Comparison of ENCODE assay signal across 8 mouse cellular contexts in the genomic region with DNA sequence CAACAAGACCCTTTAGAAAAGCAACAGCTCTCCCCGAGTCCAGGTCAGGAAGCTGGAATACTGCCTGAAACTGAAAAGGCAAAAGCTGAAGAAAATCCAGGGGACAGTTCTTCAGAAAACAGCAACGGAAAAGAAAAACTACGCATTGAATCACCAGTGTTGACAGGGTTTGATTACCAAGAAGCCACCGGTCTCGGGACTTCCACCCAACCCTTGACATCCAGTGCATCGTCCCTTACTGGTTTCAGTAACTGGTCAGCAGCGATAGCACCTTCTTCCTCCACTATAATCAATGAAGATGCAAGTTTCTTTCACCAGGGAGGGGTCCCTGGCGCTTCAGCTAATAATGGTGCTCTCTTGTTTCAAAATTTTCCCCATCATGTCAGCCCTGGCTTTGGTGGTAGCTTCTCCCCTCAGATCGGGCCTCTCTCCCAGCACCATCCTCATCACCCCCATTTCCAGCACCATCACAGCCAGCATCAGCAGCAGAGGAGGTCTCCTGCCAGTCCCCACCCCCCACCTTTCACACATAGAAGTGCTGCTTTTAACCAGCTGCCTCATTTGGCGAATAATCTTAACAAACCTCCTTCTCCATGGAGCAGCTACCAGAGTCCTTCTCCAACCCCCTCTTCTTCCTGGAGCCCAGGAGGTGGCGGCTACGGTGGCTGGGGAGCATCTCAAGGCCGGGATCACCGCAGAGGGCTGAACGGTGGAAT. TPM values are rescaled to one million over a fixed set of nuclear protein-coding genes. Genes with fewer than 3 reads are reported as not detected.
DNase-seq lines count a peak whose midpoint lies in the region; ATAC-seq lines count a peak whose summit lies in the region.

No protein-coding gene starts in this region.

- ATAC-seq in lung, embryonic 15.5 days (ENCODE audit: borderline replicate concordance, extremely low read depth, low FRiP score, low TSS enrichment) = no peak
- ATAC-seq in intestine, embryonic 16.5 days = no peak
- ATAC-seq in limb, embryonic 12.5 days (ENCODE audit: insufficient number of reproducible peaks, insufficient read depth, low FRiP score, low TSS enrichment, low read depth) = no peak
- ATAC-seq in neural tube, embryonic 13.5 days (ENCODE audit: low read depth) = no peak
- no peak for ATAC-seq in CD4-positive, CD25-positive, alpha-beta regulatory T cell, adult 4 months

- peak overlapping the region; percentile 51 for H3K4me2 ChIP-seq in lung, embryonic 15.5 days
- peak overlapping the region; percentile 69 for H3K4me2 ChIP-seq in intestine, embryonic 16.5 days (ENCODE audit: low read depth, low read length)
- peak overlapping the region; percentile 51 for H3K4me2 ChIP-seq in limb, embryonic 12.5 days
- peak overlapping the region; percentile 95 for H3K4me2 ChIP-seq in neural tube, embryonic 13.5 days

- H3K4me3 ChIP-seq in lung, embryonic 15.5 days = peak overlapping the region; percentile 28
- peak overlapping the region; percentile 45 for H3K4me3 ChIP-seq in intestine, embryonic 16.5 days (ENCODE audit: low read length)
- H3K4me3 ChIP-seq in limb, embryonic 12.5 days (replicated peaks) = peak overlapping the region; percentile 28
- H3K4me3 ChIP-seq in neural tube, embryonic 13.5 days = peak overlapping the region; percentile 96

- H3K27me3 ChIP-seq in lung, embryonic 15.5 days = no peaks in the 10 kb centered on the region
- no peaks in the 10 kb centered on the region for H3K27me3 ChIP-seq in intestine, embryonic 16.5 days (replicated peaks; ENCODE audit: control insufficient read depth, insufficient read depth, low read length)
- H3K27me3 ChIP-seq in limb, embryonic 12.5 days = no peaks in the 10 kb centered on the region
- no peaks in the 10 kb centered on the region for H3K27me3 ChIP-seq in neural tube, embryonic 13.5 days

- no peak overlapping the region for H3K27ac ChIP-seq in lung, embryonic 15.5 days
- no peak overlapping the region for H3K27ac ChIP-seq in intestine, embryonic 16.5 days (ENCODE audit: low read length)
- H3K27ac ChIP-seq in limb, embryonic 12.5 days = peak overlapping the region; percentile 50; the same call in 1 of the 2 replicates
- peak overlapping the region; percentile 61; the same call in 1 of the 2 replicates for H3K27ac ChIP-seq in neural tube, embryonic 13.5 days (replicated peaks)

- H3K9ac ChIP-seq in lung, embryonic 15.5 days = 0 out of 2 replicates have a peak overlapping the region, but pooled peaks have one; percentile 12
- H3K9ac ChIP-seq in intestine, embryonic 16.5 days (ENCODE audit: low read depth, low read length) = peak overlapping the region; percentile 45
- peak overlapping the region; percentile 48; the same call in 1 of the 2 replicates for H3K9ac ChIP-seq in limb, embryonic 12.5 days (replicated peaks)
- H3K9ac ChIP-seq in neural tube, embryonic 13.5 days = peak overlapping the region; percentile 79

- no peak for DNase-seq in lung, postnatal 25 days (ENCODE audit: low spot score)
- peak; percentile 47 to 55 for DNase-seq in cerebellum, adult 18-20 months
- peak; percentile 29 to 66 for DNase-seq in frontal cortex, adult 2 months (ENCODE audit: extremely low spot score in 1 of 2, low spot score in 1 of 2)

- no peaks in the 10 kb centered on the region for H3K36me3 ChIP-seq in lung, embryonic 15.5 days
- no peaks in the 10 kb centered on the region for H3K36me3 ChIP-seq in intestine, embryonic 16.5 days (ENCODE audit: control insufficient read depth, insufficient read depth, low read length)
- no peaks in the 10 kb centered on the region for H3K36me3 ChIP-seq in limb, embryonic 12.5 days
- H3K36me3 ChIP-seq in neural tube, embryonic 13.5 days = no peaks in the 10 kb centered on the region

- peaks cover 31% of the 10 kb centered on the region for H3K4me1 ChIP-seq in lung, embryonic 15.5 days
- peaks cover 9% of the 10 kb centered on the region; the same call in 1 of the 2 replicates for H3K4me1 ChIP-seq in intestine, embryonic 16.5 days (ENCODE audit: control insufficient read depth, insufficient read depth, low read length)
- peaks cover 12% of the 10 kb centered on the region for H3K4me1 ChIP-seq in limb, embryonic 12.5 days (replicated peaks)
- H3K4me1 ChIP-seq in neural tube, embryonic 13.5 days (replicated peaks) = peaks cover 48% of the 10 kb centered on the region

- H3K9me3 ChIP-seq in lung, embryonic 15.5 days = no peaks in the 10 kb centered on the region
- no peaks in the 10 kb centered on the region for H3K9me3 ChIP-seq in intestine, embryonic 16.5 days (ENCODE audit: control insufficient read depth, low read length)
- H3K9me3 ChIP-seq in limb, embryonic 12.5 days = no peaks in the 10 kb centered on the region
- H3K9me3 ChIP-seq in neural tube, embryonic 13.5 days = no peaks in the 10 kb centered on the region

- 37% methylated on average over 15 of the region's 15 CpGs for WGBS in lung, embryonic 15.5 days
- WGBS in intestine, embryonic 16.5 days = 52% methylated on average over 15 of the region's 15 CpGs
- WGBS in limb, embryonic 12.5 days = 56% methylated on average over 15 of the region's 15 CpGs
- WGBS in neural tube, embryonic 13.5 days = 47% methylated on average over 15 of the region's 15 CpGs

RNA-seq across cellular contexts. Expression of a gene that starts 0.7 kb away (rescaled TPM):
- 2.9 and 3.3 TPM in 2 replicates for polyA plus RNA-seq in lung, embryonic 15.5 days (2015; fragmentation: Nextera tagmentation; extraction: Ambion mirVana)
- 52.9 and 55.5 TPM in 2 replicates for polyA plus RNA-seq in frontal cortex, adult 2 months (2012; rRNA removed)
- polyA plus RNA-seq in intestine, embryonic 16.5 days (2015; fragmentation: Nextera tagmentation; extraction: Ambion mirVana) = 3.0 and 5.2 TPM in 2 replicates
- polyA plus RNA-seq in limb, embryonic 12.5 days (2016; fragmentation: Nextera tagmentation; extraction: Ambion mirVana) = 2.5 TPM in 2 replicates
- polyA plus RNA-seq in neural tube, embryonic 13.5 days (2015; fragmentation: Nextera tagmentation; extraction: Ambion mirVana) = 15.1 and 18.2 TPM in 2 replicates
- 1 to 10 TPM; 5.8 to 7.2 TPM for polyA plus RNA-seq in CD4-positive, CD25-positive, alpha-beta regulatory T cell, adult 4 months (2017; shearing (Covaris generic))

Comparison
In these comparisons a context has a peak if more than half of its experiments do, and no peak if none do; other contexts are left out.
1. H3K27ac ChIP-seq: peak in limb, embryonic 12.5 days (single experiment) and neural tube, embryonic 13.5 days (single experiment); none in lung, embryonic 15.5 days (single experiment) and intestine, embryonic 16.5 days (single experiment).
2. H3K4me3 ChIP-seq: peak in every context shown above with its lines; median percentile 96 in neural tube, embryonic 13.5 days; 45 in intestine, embryonic 16.5 days; 28 in lung, embryonic 15.5 days; 28 in limb, embryonic 12.5 days.
3. H3K9ac ChIP-seq: peak in every context shown above with its lines; median percentile 79 in neural tube, embryonic 13.5 days; 48 in limb, embryonic 12.5 days; 45 in intestine, embryonic 16.5 days; 12 in lung, embryonic 15.5 days.
4. Peak in every context shown above with its lines, with median percentiles within 50 percentile points of each other: H3K4me2 ChIP-seq.